Mouse (Mus musculus) left cerebral cortex, adult 11 months (tissue): ENCODE data around the gene Plxna1.

ENCODE experiments used
- DNase-seq: peaks from one replicate; pipeline ENCODE4 v3.0.0; 2022; ENCODE audit warnings: low spot score

The Plxna1 gene

GRCm38 (mm10) chr6:89361418-89362280 is 771 bp downstream of the Plxna1 start:
- no peak for DNase-seq

DNA sequence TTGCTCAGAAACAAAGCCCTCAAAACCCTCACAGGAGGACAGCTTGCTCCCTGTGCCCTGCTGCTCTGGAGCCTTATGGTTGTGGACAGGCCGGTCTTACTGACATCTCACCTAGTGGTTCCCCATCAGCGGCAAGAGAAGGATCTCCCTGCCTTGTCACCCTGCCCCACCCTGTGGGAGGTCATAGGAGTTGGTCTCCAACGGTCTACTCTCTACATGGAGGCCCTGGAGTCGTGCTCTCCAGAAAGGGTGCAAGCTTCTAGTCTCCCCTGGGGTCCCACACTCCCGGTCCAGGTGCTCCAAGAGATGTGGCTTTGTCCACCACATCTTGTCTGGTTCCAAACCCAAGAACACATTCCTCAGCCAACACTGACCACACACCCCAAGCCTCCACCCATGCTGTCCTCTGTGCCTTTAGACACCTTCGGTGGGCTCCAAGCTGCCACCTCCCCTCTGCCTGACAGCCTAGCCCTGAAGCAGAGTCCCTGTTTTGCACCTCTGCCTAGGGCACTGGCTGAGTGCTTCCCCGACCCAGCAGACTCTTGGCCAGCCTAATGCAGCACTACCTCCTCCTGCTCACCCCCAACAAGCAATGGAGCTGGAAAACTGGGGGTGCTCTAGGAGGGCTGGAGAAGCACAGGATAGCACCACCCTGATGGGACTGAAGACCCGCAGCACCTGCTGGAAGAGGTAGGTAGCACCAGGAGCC is 1.6 kb downstream of the Plxna1 start:
- no peak for DNase-seq

DNA sequence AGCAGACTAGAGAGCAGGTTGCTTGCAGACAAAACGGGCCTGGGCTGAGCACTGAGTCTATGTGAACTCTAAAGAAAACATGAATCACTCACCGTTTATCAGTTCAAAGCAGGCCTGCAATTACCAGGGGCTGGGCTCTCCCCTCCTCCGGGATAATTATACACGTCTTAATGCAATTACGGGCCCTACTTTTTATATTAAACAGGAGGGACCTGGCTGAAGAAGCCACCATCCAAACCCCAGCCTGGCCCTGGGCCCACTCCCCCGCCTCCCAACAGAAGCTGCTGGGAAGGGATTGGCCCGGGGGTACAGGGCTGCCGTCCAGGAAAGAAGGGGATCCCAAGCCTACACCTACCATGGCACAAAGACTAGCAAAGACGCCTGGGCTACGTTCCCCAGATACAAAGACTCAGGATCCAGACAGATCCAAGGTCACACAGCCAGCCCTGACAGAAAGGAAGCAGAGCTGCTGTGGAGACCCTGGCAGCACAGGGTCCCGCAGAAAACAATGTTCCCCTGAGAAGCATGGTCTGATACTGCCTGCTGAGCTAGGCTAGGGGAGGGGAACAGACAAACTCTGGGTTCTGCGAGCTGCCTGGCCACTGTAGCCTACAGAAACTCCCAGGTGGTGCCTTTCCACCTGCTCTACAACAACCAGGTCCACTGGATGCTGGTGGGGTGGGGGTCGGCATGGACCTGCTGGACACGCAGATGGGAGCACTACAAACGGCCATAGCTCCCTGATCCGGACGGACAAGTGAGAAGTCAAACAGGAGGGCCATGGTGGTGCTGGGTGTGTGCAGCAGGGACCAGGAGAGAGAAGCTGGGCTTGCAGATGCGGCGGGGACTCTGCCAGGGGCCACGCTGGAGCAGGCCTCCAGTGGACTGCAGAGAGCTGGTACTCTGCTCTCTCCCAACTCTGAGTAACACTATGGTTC is 2.4 kb downstream of the Plxna1 start:
- no peak for DNase-seq

GRCm38 (mm10) chr6:89359192-89359591 is 3.2 kb downstream of the Plxna1 start:
- DNase-seq = no peak

- no peak for DNase-seq
These were observed 6.8 kb downstream of the Plxna1 start for GRCm38 (mm10) chr6:89355661-89356060.

DNA sequence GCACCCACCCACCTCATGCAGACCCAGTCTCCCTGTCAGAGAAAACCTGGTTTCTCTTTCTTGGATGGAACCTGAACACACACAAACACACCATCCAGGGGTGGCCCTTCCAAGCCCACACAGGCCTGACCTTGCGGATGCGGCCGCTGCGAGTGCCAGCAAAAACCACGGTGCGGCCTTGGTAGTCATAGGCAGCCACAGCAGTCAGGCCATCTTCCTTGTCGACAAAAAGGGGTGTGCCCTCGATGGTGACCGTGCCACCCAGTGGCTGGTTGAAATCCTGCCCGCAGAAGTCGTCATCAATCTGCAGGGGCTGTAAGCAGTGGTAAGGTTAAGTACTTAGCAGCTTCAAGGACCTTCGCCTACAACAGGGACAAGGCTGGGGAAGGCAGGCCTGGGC is 7.7 kb downstream of the Plxna1 start:
- no peak for DNase-seq

DNA sequence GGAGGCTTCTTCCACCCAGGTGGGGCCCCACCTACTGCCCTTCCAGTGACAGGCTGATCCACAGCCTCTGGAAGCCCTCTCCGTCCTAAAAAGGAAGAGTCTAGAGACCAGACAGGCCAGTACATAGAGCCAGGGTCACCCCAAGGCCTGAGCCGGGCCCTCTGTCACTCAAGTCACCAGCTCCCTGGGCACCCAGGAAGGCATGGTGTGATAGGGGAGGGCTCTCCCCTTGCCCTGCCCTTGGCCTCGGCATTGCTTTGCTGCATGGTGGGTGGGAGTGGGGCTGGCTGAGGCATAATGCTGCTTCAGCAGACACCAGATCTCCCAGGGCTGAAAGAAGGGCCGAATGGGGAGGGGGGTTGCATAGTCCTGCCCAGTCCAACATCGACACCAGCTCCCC is 8.3 kb downstream of the Plxna1 start:
- no peak for DNase-seq

DNA sequence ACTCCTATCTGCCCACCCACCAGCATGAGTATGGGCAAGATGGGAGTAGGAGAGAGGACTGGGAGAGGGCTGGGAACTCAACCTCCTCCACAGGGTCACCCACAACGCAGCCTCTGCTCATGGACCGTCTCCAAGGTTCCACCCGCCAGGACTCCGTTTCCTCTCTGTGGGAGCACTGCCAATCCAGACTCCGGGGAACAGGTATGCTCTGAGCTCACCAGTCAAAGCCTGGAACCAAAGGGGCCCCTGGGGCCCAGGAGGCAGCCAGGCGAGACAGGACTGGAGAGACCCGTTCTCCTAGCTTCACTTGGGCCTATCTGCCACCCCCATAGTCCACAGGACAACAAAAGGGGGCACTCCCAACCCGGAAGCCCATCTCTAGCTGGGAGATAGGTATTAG is 9.3 kb downstream of the Plxna1 start:
- DNase-seq = no peak

- DNase-seq = no peak
These were observed 10.8 kb downstream of the Plxna1 start for GRCm38 (mm10) chr6:89351441-89352137.

- DNase-seq = no peak
These were observed 11.9 kb downstream of the Plxna1 start for GRCm38 (mm10) chr6:89350520-89350919.

DNA sequence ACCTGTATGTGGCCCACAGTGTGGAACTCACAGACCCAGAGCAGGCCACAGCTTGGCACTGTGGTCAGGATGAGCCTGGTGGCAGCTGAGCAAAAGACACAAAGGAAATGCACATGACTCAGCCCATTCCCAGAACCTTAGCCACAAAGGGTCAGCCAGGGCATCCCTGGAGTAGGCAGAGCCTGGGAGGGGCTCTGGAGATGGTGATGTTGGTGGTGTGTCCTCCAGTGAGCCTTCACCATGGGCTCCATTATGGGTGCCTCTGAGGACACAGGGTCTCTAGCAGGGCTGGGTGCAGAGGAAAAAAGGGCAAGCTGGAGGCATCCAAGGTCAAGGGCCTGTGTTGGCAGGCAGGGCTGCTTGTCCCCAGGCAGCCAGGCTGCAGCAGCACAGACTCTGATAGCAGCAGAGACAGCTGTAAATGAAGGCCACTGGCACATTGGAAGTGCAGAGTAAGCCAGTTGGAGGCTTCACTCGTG is 12.3 kb downstream of the Plxna1 start:
- no peak for DNase-seq

GRCm38 (mm10) chr6:89348363-89348762 is 14.1 kb downstream of the Plxna1 start:
- DNase-seq = no peak

GRCm38 (mm10) chr6:89347792-89348191 is 14.6 kb downstream of the Plxna1 start:
- DNase-seq = no peak

DNA sequence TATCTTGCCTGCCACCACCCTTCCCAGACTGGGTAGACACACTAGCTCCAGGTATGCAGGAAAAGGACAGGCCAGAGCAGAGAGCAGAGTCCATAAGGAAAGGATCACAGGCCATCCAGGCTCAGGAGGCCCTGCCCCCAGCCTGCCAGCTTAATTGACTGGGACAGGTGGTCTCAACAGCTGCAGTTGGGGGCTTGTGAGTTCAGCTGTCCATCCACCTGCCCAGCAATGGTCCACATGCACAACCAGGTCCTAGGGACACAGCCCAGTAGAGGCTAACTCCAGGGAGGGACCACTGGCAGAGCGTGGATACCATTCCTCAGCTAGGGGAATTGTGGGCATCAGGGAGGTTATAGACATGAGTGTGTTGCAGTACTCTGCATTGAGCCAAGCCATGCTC is 16.6 kb downstream of the Plxna1 start:
- no peak for DNase-seq

DNA sequence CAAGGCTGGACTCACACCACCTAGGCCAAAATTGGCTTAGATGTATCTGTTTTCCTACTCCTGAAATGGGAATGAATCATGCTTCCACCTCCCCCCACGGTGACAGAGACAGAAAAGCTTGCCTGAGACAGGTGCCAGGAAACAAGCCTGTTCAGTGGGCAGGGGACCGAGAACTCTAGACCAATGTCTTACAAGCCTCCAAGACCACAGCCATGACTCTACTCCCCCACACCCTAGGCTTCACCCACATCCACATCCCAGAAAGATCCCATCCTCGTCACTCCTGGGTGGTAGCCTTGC is 17.0 kb downstream of the Plxna1 start:
- no peak for DNase-seq

GRCm38 (mm10) chr6:89344613-89345485 is 17.6 kb downstream of the Plxna1 start:
- DNase-seq = no peak

DNA sequence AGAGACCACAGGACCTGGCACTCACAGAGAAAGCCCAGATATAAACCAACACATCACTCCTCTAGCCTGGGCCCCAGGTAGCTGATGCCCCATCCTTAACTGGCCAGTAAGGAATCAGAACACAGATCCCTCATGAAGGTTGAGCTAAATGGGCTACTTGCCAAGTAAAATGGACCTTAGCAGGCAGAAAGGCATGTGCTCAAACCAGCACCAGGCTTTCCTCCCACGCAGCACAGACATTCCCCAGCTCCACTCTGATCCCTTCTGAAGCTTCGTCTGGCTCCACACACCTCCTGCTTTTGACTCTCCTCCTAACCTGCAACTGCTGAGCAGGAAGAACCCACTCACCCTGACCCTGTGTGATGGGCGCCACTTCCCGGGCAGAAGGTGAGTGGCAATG is 20.4 kb downstream of the Plxna1 start:
- DNase-seq = no peak

DNA sequence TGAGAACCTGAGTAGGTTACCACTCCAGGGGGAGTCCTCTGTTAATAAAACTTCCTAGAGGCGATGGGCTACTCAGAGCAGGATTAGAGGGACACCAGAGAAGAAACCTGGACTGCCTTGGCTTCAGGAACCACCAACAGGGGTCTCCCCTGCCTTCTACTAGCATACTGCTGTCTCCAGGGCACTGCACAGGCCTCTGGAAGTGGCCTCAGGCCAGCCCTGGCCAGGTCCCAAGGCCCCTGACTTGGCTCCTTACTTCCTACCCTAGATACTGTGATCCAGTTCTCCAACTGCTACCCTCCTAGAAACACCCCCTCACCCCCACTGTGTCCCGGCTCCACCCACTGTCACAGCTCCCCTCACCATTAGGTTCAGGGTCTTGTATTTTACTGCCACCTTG is 23.0 kb downstream of the Plxna1 start:
- no peak for DNase-seq

GRCm38 (mm10) chr6:89338733-89339132 is 23.7 kb downstream of the Plxna1 start:
- no peak for DNase-seq

DNA sequence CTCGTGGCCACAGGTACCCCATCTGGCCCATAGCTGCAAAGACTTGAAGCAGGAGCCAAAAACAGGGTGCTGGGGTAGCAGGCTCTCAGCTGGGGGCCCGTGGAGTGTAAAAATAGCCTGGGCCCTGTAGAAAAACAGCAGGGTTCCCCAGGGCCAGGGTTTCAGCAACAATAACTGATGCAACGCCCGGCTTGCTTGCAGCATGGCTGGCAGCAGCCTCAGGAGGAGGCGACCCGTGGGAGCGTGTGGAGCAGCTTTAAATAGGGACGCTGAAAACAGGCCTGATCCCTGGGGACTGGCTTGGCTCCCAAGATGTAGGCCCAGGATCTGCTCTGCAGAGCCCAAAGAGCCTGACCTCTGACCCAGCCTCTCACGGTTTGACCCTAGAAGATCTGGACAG is 24.8 kb downstream of the Plxna1 start:
- no peak for DNase-seq
